Mouse (Mus musculus) myocyte (in vitro differentiated cells): Measurements from ENCODE around the gene Smim17. TPM values are rescaled to one million over a fixed set of nuclear protein-coding genes. Genes with fewer than 3 reads are reported as not detected.

ENCODE experiments used
- H3K27me3 ChIP-seq: one replicate; pipeline ENCODE4 v1.6.1; 2011; ENCODE audit not compliant: control insufficient read depth, insufficient read depth, insufficient read length
- H3K36me3 ChIP-seq: one replicate; pipeline ENCODE4 v1.6.1; 2011; ENCODE audit not compliant: control insufficient read depth, insufficient read depth
- H3K4me2 ChIP-seq: one replicate; pipeline ENCODE4 v1.6.1; 2011; ENCODE audit warnings: low read depth, control low read depth
- H3K4me3 ChIP-seq: one replicate; pipeline ENCODE4 v1.5.1; 2011; ENCODE audit warnings: mild to moderate bottlenecking, control low read depth, moderate library complexity
- H3K79me2 ChIP-seq: one replicate; pipeline ENCODE4 v1.6.1; 2011; ENCODE audit not compliant: control insufficient read depth, insufficient read depth
- H3ac ChIP-seq: one replicate; pipeline ENCODE4 v1.6.1; 2011; ENCODE audit not compliant: control insufficient read depth, insufficient read length
- CEBPB ChIP-seq: IDR thresholded peaks from 2 replicates; pipeline ENCODE4 v1.6.1; 2011; ENCODE audit warnings: mild to moderate bottlenecking, moderate library complexity; ENCODE audit not compliant: poor library complexity, insufficient read depth, severe bottlenecking
- E2F4 ChIP-seq: IDR thresholded peaks from one replicate; pipeline ENCODE4 v1.6.1; 2011; ENCODE audit warnings: mild to moderate bottlenecking, control low read depth, moderate library complexity; ENCODE audit not compliant: insufficient read depth
- MAX ChIP-seq: IDR thresholded peaks from one replicate; pipeline ENCODE4 v1.6.1; 2011; ENCODE audit warnings: low read depth, mild to moderate bottlenecking, control low read depth
- MYOD1 ChIP-seq, 3 experiments: IDR thresholded peaks; one replicate each; pipeline ENCODE4 v1.6.1; 2011; ENCODE audit warnings: control low read depth in 2 of 3, low read depth in 2 of 3, mild to moderate bottlenecking in 2 of 3, moderate library complexity in 1 of 3; ENCODE audit not compliant: insufficient read length in 2 of 3, control insufficient read depth in 1 of 3
- MYOG ChIP-seq, 3 experiments: IDR thresholded peaks; one replicate each; pipeline ENCODE4 v1.6.1; 2011; ENCODE audit warnings: control low read depth in 2 of 3, low read depth in 2 of 3, mild to moderate bottlenecking in 2 of 3; ENCODE audit not compliant: insufficient read length in 2 of 3, control insufficient read depth in 1 of 3, insufficient read depth in 1 of 3
- POLR2A ChIP-seq: IDR thresholded peaks from one replicate; pipeline ENCODE4 v1.6.1; 2011; ENCODE audit warnings: low read depth, mild to moderate bottlenecking, control low read depth, moderate library complexity; ENCODE audit not compliant: insufficient read length
- POLR2AphosphoS2 ChIP-seq: IDR thresholded peaks from one replicate; pipeline ENCODE4 v1.6.1; 2011; ENCODE audit warnings: low read depth, control low read depth; ENCODE audit not compliant: insufficient read length
- REST ChIP-seq: IDR thresholded peaks from one replicate; pipeline ENCODE4 v1.6.1; 2011; ENCODE audit warnings: mild to moderate bottlenecking, control low read depth, moderate library complexity; ENCODE audit not compliant: insufficient read depth, insufficient read length
- SRF ChIP-seq: IDR thresholded peaks from one replicate; pipeline ENCODE4 v1.6.1; 2011; ENCODE audit warnings: low read depth; ENCODE audit not compliant: control insufficient read depth, insufficient read length
- TCF12 ChIP-seq: IDR thresholded peaks from one replicate; pipeline ENCODE4 v1.6.1; 2011; ENCODE audit warnings: mild to moderate bottlenecking, control low read depth; ENCODE audit not compliant: poor library complexity, insufficient read depth, severe bottlenecking
- TCF3 ChIP-seq: IDR thresholded peaks from one replicate; pipeline ENCODE4 v1.6.1; 2011; ENCODE audit warnings: low read depth, control low read depth; ENCODE audit not compliant: insufficient read length
- USF1 ChIP-seq: IDR thresholded peaks from one replicate; pipeline ENCODE4 v1.6.1; 2011; ENCODE audit warnings: low read depth, mild to moderate bottlenecking, control low read depth, moderate library complexity
- polyA plus RNA-seq: library from polyadenylated mRNA; unstranded; fragments of >200 nt; fragmentation: generic; extraction: Trizol; gene quantifications from one replicate; pipeline ENCODE4 v1.2.1, GENCODE M21; 2012; ENCODE audit warnings: missing spikeins

Gene Smim17
- polyA plus RNA-seq, 1 experiment, result not detected

GRCm38 (mm10) chr7:6369460-6369859 lies 29.1 kb upstream of the Smim17 start:
- Histone ChIP-seq H3ac (no peak overlapping the region), H3K4me3 (no peak overlapping the region), H3K79me2 (no peaks in the 10 kb centered on the region), H3K36me3 (no peaks in the 10 kb centered on the region), H3K4me2 (no peak overlapping the region), H3K27me3 (no peaks in the 10 kb centered on the region)
- TF ChIP-seq TCF12, result no peak
- TF ChIP-seq POLR2AphosphoS2, result no peak
- no peak for TF ChIP-seq TCF3
- TF ChIP-seq CEBPB, result no peak
- TF ChIP-seq MYOG (IDR thresholded peaks at IDR 0.05; ENCODE audit: control insufficient read depth in 1 of 3, insufficient read depth in 1 of 3, insufficient read length in 2 of 3, low read depth in 2 of 3), result no peak
- no peak for TF ChIP-seq MYOD1 (IDR thresholded peaks at IDR 0.05; ENCODE audit: control insufficient read depth in 1 of 3, insufficient read length in 2 of 3, low read depth in 2 of 3)
- no peak for TF ChIP-seq POLR2A
- no peak for TF ChIP-seq SRF
- no peak for TF ChIP-seq USF1
- TF ChIP-seq MAX, result no peak
- no peak for TF ChIP-seq REST
- TF ChIP-seq E2F4, result no peak

DNA sequence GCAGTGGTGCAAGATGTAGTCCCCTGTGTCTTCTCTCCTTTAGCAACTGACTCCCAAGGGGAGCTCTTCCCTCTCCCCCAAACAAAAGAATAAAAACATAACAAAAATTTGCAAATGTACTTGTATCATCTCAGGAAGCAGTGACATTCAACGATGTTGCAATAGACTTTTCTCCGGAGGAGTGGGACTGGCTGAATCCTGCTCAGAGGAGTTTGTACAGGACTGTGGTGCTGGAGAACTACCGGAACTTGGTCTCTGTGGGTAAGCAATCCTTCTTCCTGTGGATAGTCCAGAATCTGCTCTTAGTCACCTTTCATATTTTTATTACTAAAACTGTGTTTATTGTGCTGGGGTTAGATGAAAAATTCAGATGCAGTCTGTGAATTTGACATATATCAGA lies 25.5 kb upstream of the Smim17 start:
- no peaks in the 10 kb centered on the region for H3K27me3 ChIP-seq
- no peak overlapping the region for H3K4me3 ChIP-seq
- H3K36me3 ChIP-seq, result peaks cover 7% of the 10 kb centered on the region
- no peak for TF ChIP-seq POLR2AphosphoS2
- no peak for TF ChIP-seq TCF12
- TF ChIP-seq USF1, result no peak
- TF ChIP-seq TCF3, result no peak
- TF ChIP-seq POLR2A, result no peak
- TF ChIP-seq REST, result no peak
- no peaks in the 10 kb centered on the region for H3K79me2 ChIP-seq
- H3ac ChIP-seq, result no peak overlapping the region
- H3K4me2 ChIP-seq, result no peak overlapping the region

GRCm38 (mm10) chr7:6378441-6378840 lies 20.1 kb upstream of the Smim17 start:
- H3K27me3 ChIP-seq, result no peaks in the 10 kb centered on the region
- no peaks in the 10 kb centered on the region for H3K79me2 ChIP-seq
- H3K4me2 ChIP-seq, result no peak overlapping the region
- peaks cover 7% of the 10 kb centered on the region for H3K36me3 ChIP-seq
- no peak overlapping the region for H3ac ChIP-seq
- no peak overlapping the region for H3K4me3 ChIP-seq
- TF ChIP-seq POLR2A, result no peak
- no peak for TF ChIP-seq CEBPB
- no peak for TF ChIP-seq USF1
- TF ChIP-seq TCF3, result no peak
- TF ChIP-seq E2F4, result no peak
- no peak for TF ChIP-seq MYOD1 (IDR thresholded peaks at IDR 0.05; ENCODE audit: control insufficient read depth in 1 of 3, insufficient read length in 2 of 3, low read depth in 2 of 3)
- TF ChIP-seq POLR2AphosphoS2, result no peak
- no peak for TF ChIP-seq MAX
- TF ChIP-seq REST, result no peak
- TF ChIP-seq SRF, result no peak
- no peak for TF ChIP-seq MYOG (IDR thresholded peaks at IDR 0.05; ENCODE audit: control insufficient read depth in 1 of 3, insufficient read depth in 1 of 3, insufficient read length in 2 of 3, low read depth in 2 of 3)
- no peak for TF ChIP-seq TCF12

DNA sequence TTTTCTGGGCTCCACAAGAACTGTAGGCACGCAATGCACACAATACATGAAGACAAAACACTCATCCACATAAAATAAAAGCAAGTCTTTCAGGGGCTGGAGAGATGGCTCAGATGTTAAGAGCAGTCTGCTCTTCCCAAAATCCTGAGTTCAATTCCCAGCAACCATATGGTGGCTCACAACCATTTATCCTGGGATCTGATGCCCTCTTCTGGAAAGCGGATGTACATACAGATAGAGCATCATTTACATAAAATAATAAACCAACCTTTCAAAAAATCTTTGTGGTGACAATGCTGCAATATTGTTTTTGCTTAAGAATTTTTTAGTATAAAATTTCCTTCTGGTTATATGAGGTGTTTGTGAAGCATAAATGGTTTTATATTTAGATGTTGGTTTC lies 17.1 kb upstream of the Smim17 start:
- TF ChIP-seq USF1 (no peak), E2F4 (no peak), MYOD1 (IDR thresholded peaks at IDR 0.05; ENCODE audit: control insufficient read depth in 1 of 3, insufficient read length in 2 of 3, low read depth in 2 of 3) (no peak), REST (no peak), MAX (no peak), TCF12 (no peak), POLR2A (no peak), CEBPB (no peak), SRF (no peak), POLR2AphosphoS2 (no peak), TCF3 (no peak), MYOG (IDR thresholded peaks at IDR 0.05; ENCODE audit: control insufficient read depth in 1 of 3, insufficient read depth in 1 of 3, insufficient read length in 2 of 3, low read depth in 2 of 3) (no peak)
- no peaks in the 10 kb centered on the region for H3K36me3 ChIP-seq
- no peak overlapping the region for H3ac ChIP-seq
- no peak overlapping the region for H3K4me3 ChIP-seq
- H3K27me3 ChIP-seq, result no peaks in the 10 kb centered on the region
- no peak overlapping the region for H3K4me2 ChIP-seq
- no peaks in the 10 kb centered on the region for H3K79me2 ChIP-seq

DNA sequence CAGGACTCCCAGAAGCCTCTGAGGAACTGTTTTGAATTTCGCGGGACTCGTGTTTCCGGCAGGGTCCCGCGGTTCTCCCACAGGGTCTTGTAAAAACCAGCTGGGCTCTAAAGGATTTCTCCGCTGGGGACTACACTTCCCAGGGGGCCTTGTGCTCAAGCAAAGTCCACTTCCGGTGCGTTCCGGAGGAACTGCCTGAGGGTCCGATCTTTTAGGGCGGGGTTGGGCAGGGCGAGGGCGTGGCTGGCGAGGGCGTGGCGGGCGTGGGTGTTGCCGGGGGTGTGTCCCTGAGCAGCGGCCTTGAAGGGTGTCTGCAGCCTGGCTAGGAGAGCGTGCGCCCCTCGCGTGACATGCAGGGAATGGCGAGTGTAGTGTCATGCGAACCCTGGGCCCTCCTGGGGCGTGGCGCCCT lies 15.5 kb upstream of the Smim17 start, which contains the start of gene Zfp28:
Zfp28 (plus strand) TSS at position 252 of the 412 bp plus-strand sequence.
- peak within 1 kb of the TSS; percentile 48 for H3K4me3 ChIP-seq
- TF ChIP-seq MYOD1 (IDR thresholded peaks at IDR 0.05; ENCODE audit: control insufficient read depth in 1 of 3, insufficient read length in 2 of 3, low read depth in 2 of 3) (peak in 1 of 3 experiments; percentile 52), SRF (peak; percentile 23), E2F4 (peak; percentile 73), MAX (no peak), REST (peak; percentile 6), POLR2AphosphoS2 (peak; percentile 82), TCF12 (no peak), MYOG (IDR thresholded peaks at IDR 0.05; ENCODE audit: control insufficient read depth in 1 of 3, insufficient read depth in 1 of 3, insufficient read length in 2 of 3, low read depth in 2 of 3) (peak in 2 of 3 experiments; percentile 18 to 41), POLR2A (peak; percentile 87)
- no peaks in the 10 kb centered on the region for H3K27me3 ChIP-seq
- peak within 1 kb of the TSS; percentile 96 for H3K4me2 ChIP-seq
- H3K36me3 ChIP-seq, result no peaks in the 10 kb centered on the region
- H3ac ChIP-seq, result peak within 1 kb of the TSS; percentile 12
- H3K79me2 ChIP-seq, result no peaks in the 10 kb centered on the region
